Mouse (Mus musculus) forebrain, embryonic 16.5 days (tissue): Measurements from ENCODE around the gene Cpa3. TPM values are rescaled to one million over a fixed set of nuclear protein-coding genes. Genes with fewer than 3 reads are reported as not detected.

Experiments
- microRNA-seq: library from miRNA; unstranded; fragments of <30 nt; microRNA quantifications from one replicate; pipeline ENCODE4, GENCODE M21; 2017
- polyA plus RNA-seq: library from polyadenylated mRNA; unstranded; fragments of >200 nt; fragmentation: Nextera tagmentation; extraction: Ambion mirVana; gene quantifications from 2 replicates; pipeline ENCODE4 v1.2.1, GENCODE M21; 2015

Gene Cpa3
- polyA plus RNA-seq, 1 experiment from 2014 or later, result 0.28 TPM

Small RNAs within 50 kb of the gene (microRNA-seq; reads per million reads assigned to microRNA genes)
- gene Mir7007, result not detected

Other genes starting within 250 kb of the Cpa3 start
- gene Hps3, start 206.9 kb downstream of the Cpa3 start, polyA plus RNA-seq, result 14.4 and 15.1 TPM in 2 replicates
- gene Hltf, start 184.4 kb downstream of the Cpa3 start, polyA plus RNA-seq, result 22.3 and 24.6 TPM in 2 replicates
- gene Gyg, start 86.9 kb downstream of the Cpa3 start, polyA plus RNA-seq, result 29.4 and 34.6 TPM in 2 replicates
- 0.29 and 0.30 TPM in 2 replicates for gene Cpb1, start 33.6 kb upstream of the Cpa3 start, polyA plus RNA-seq
- gene Agtr1b, start 125.0 kb upstream of the Cpa3 start, polyA plus RNA-seq, result 0.24 TPM in 1 of 2 replicates, not detected in the other